Mouse (Mus musculus) cerebellum, adult 9-10 months (tissue): ENCODE data around the gene Fastk.

Experiments used
- DNase-seq: peaks from one replicate; pipeline ENCODE4 v3.0.0; 2022

Gene Fastk

DNA sequence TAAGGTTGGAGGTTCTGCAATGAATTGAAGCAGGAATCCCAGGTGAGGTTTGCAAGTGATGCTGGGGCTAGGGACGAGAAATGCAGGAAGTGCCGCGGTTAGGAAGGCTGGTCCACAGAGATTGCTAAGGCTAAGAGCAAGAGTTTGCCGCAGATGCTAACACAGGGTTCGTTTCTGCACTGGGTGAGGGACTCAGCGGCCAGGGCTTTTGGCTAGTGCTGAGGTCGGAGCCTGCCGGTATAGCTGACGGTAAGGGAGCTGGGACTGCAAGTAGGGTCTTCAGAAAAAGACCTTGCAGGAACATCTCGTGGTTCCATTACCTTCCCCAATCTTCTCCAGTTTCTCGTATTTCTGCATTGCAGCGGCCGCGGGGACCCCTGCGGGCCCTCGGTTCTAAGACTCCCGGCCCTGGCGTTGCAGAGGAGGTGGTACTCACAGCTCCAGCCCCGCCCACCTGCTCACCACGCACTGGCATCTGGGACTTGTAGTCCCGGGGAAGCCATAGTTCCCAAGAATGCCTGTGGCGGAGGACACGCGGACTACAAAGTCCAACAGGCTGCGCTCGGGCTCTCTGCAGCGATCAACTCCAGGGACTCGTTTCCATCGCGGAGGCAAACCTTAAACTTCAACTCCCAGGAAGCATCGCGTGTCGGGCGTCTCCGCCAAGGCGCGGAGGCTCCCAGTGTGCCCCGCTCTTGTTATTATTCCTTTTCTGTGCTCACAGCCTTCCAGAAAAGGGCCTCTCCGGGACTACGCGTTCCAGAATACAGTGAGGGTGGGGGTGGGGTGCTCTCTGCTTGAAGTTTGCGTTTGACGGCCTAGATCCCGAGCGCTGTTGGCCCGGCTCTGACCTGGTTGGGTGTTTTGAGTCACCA, 21.7 kb downstream of the Fastk start, which contains the start of the genes Cdk5 and Slc4a2:
Gene Cdk5 (minus strand): TSS at position 402 of the 875 bp plus-strand sequence.
Gene Slc4a2 (plus strand): TSS at position 709 of the 875 bp plus-strand sequence.
- peak; percentile 100 for DNase-seq

- DNase-seq, result no peak
These were observed 24.7 kb downstream of the Fastk start for GRCm38 (mm10) chr5:24420381-24420780.

DNA sequence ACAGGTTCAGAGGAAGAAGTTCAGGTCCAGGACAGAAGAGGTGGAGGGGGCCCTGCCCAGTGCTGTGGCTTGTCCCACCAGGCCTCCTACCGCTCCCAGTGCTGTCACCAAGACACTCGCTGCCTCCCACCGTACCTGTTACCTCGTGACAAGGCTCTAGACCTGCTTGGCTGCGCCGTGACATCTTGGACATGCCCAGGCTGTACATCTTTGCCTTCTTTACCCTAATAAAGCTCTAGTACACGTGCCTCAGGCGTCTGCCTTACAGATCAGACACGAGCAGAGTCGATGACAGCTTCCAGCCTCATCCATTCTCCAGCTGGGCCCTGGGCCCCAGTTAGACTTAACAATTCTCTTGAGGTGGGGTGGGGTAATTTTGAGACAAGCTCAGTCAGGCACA, 27.5 kb downstream of the Fastk start:
- no peak for DNase-seq

DNA sequence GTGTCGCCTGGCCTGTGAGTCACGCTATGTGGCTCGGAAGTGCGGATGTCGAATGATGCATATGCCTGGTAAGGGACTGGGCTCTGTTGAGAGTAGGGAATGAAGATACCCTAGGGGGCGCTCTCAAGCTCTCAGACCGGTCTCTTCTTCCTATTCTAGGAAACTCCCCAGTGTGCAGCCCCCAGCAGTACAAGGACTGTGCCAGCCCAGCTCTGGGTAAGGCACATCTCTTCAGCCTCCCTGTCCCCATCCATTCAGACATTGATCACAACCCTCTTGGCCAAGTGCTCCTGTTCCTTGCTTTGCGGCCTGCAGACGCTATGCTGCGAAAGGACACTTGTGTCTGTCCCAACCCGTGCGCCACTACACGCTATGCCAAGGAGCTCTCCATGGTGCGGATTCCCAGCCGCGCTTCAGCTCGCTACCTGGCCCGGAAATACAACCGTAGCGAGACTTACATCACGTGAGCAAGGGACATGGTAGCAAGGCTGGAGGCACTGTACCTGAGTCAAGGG, 28.8 kb downstream of the Fastk start:
- DNase-seq, result peak; percentile 87

- no peak for DNase-seq
These were observed 31.1 kb downstream of the Fastk start for GRCm38 (mm10) chr5:24413938-24414337.

DNA sequence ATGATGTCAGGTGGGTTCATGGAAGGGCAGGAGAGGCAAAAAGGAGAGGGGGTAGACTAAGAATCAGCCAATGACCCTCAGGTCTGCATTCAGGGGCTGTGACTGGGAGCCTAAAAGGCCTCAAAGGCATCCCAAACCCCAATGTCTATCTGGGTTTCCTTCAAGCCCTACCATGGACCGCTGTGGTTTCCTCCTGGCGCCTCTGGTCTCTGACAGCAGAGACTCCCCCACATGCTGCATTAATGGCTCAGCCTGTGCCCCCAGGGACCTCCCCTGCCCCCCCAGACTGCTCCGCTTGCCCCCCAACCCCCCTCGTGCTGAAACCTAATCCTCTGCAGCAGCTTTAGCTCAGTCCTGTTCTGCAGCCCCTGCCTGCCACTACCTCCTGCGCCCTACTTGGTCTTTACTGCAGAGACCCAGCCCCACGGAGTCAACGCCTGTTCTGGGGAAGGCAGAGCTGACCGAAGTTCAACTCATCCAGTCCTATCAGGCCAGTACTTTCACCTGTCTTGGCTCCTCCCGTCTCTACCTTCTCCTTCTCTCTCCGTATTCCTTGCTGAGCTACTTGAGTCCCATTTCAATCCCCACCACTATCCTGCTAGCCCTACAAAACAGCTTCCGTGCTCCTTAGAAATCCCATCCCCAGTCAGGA, 31.9 kb downstream of the Fastk start, which contains the start of gene Asic3:
Gene Asic3 (plus strand): TSS at position 351 of the 652 bp plus-strand sequence.
- no peak for DNase-seq

- DNase-seq, result no peak
These were observed 33.0 kb downstream of the Fastk start for GRCm38 (mm10) chr5:24412063-24412462.

DNA sequence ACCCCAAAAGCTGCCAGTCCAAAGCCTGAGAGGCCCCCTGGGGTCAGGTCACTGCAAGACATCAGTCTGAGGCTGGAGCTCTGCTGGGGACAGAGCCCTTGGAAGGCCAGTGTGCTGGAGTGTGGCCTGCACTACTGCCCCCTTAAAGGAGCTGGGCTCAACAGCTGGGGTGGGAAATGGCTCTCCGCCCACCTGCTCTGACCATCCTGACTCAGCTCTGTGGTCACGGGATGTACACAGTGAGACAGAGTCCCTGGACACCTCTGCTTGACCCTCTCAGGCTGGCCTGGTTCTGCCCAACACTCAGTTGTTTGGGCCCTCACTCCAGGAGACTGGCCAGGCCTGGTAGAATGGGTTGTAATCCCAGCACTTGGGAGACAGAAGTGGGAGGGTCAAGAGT, 35.6 kb downstream of the Fastk start:
- no peak for DNase-seq

GRCm38 (mm10) chr5:24408651-24409050, 36.4 kb downstream of the Fastk start:
- DNase-seq, result no peak

- DNase-seq, result no peak
These were observed 39.7 kb downstream of the Fastk start for GRCm38 (mm10) chr5:24405389-24405876.

DNA sequence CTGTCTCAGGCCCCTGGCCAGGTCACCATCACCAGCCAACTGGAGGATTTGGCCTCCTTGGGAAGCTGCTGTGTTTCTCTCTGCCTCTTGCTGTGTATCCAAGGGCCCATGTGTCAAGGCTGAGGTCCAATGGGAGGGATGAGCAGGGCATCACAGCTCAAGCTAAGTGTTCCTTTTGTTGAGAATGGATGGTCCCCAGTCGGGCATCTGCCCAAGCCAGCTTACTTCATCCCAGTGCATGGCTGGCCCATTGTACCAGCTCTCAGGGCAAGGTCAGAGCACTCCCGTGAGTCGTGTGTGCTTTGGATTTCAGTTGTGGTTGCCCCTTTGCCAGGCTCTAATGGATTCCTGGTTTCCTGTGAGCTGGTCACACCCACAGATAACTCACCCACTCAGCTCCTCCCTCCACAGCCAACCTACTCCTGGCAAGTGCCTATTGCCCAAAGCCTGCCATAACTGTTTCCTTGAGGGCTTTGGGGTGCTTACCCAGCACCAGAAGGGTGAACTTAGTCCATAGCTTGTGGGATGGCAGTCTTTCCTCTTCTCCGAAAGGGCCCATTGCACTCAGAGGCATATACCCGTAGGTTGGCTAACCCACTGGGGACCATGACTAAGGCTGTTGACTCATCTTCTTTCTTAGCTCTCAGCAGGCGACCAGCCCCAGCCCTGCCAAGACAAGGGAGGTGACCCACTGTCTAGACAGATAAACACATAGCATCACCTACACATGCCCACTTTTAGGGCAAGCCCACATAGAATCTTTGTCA, 40.3 kb downstream of the Fastk start:
- peak; percentile 26 for DNase-seq

- DNase-seq, result peak; percentile 16
These were observed 43.1 kb downstream of the Fastk start for GRCm38 (mm10) chr5:24401969-24402368.

DNA sequence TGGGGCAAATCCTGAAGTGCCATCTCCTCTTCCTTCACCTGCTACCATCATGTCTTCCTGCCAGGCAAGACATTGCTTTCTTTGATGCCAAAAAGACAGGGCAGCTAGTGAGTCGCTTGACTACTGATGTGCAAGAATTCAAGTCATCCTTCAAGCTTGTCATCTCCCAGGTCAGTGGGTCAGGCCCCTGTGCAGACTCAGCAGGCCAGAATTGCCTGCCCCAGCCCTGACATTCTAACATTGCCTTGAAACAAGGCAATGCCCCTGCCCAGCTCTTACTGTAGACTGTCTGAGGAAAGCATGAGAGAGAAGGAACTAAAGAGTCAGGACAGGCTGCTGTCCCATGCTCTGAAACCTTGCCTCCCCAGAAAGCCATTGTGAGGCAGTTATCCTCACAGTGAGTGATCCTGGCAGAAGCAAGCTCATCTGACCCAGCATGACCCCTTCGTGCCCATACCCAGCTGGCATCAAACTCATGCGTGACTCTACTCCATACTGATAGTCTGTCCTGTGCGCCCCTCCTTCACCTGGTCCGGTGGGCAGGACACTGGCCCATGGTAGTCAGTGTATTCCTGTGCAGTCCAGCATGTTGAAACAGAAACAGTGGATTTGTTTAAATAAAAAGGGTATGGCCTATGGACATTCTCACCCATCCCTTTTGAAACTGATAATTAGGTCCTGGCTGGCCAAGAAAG, 44.0 kb downstream of the Fastk start:
- DNase-seq, result no peak

DNA sequence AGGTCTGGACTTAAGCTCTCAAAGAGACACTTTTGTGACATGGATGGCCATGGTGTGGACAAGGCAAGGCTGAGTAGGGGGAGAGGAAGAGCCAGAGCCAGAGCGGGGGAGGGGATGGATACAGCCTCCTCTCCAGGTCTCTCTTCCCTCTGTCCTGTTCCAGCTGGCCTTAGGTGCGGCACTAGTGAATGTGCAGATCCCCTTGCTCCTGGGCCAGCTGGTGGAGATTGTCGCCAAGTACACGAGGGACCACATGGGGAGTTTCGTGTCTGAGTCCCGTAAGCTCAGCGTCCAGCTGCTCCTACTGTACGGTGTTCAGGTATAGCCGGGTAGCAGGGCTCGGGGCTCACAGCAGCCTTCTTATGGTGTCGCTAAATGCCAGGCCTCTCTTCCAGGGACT, 44.7 kb downstream of the Fastk start:
- peak; percentile 35 for DNase-seq

DNA sequence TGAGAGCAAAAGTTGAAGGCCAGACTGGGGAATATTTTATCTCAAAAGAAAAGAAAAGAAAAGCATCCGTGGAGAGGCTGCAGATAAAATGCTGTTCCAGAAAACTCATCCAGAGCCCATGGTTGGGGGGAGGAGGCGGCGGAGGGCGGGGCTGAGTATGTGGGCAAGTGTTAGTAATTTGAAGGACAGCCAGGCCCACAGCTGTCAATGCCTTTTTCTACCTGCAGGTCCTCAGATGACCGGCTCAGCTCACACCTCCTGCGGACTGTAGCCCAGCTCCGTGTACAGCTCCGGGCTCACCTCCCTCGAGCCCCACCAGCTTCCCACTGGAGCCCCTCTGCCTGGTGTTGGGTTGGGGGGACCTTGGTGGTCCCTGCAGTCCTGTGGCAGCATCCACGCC, 45.4 kb downstream of the Fastk start:
- DNase-seq, result peak; percentile 37

GRCm38 (mm10) chr5:24396254-24396653, 48.8 kb downstream of the Fastk start:
- DNase-seq, result peak; percentile 46

- DNase-seq, result peak; percentile 98
These were observed 50.8 kb downstream of the Fastk start for GRCm38 (mm10) chr5:24394165-24394894.

- peak; percentile 88 for DNase-seq
These were observed 51.6 kb downstream of the Fastk start, which contains the start of gene Abcb8 for GRCm38 (mm10) chr5:24393392-24393997. Gene Abcb8, plus strand, starts transcription at chr5:24393663.

GRCm38 (mm10) chr5:24392724-24393123, 52.4 kb downstream of the Fastk start:
- no peak for DNase-seq

- peak; percentile 43 for DNase-seq
These were observed 53.2 kb downstream of the Fastk start, which contains the start of gene Atg9b for GRCm38 (mm10) chr5:24391864-24392263. Gene Atg9b, minus strand, starts transcription at chr5:24392143.

- no peak for DNase-seq
These were observed 55.4 kb downstream of the Fastk start for GRCm38 (mm10) chr5:24389658-24390020.
